Mouse (Mus musculus): ENCODE data around the gene Dip2c.
A peak's percentile ranks its signal among the peaks of the same experiment; 100 is the strongest.

DNA sequence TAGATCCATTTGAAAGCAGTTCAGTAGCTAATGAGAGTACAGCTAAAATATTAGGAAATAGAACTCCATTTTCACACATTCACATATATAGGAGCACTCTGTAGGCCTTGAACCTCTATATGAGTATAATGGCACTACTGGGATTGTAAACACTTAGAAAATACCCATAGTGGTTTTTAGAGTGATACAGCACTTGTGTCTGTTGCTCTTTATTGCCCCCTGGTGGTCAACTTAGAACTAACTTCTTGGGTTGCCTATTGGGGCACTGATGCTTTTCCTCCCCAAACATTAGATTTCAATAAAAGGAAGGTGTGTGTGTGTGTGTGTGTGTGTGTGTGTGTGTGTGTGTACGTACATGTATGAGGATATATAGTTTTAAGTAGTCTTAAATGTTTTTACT, 190.9 kb downstream of the Dip2c start:
- TF ChIP-seq CTCF (IDR thresholded peaks at IDR 0.05; ENCODE audit: low read depth) (peak; percentile 85), EP300 (IDR thresholded peaks at IDR 0.05; ENCODE audit: low read depth) (no peak)
